Mouse (Mus musculus): Measurements from ENCODE around the gene Fgd1. TPM values are rescaled to one million over a fixed set of nuclear protein-coding genes. Genes with fewer than 3 reads are reported as not detected.

Fgd1 gene
- 33.5 and 47.7 TPM in 2 replicates for polyA plus RNA-seq (2012; rRNA removed)

GRCm38 (mm10) chrX:151045850-151046249, at the start of gene Fgd1:
Fgd1 (plus strand) TSS chrX:151046150.
- no peak for TF ChIP-seq POLR2A (IDR thresholded peaks at IDR 0.05; ENCODE audit: borderline replicate concordance, extremely low read depth, insufficient read depth, insufficient read length, poor library complexity, severe bottlenecking)
- TF ChIP-seq CTCF (IDR thresholded peaks at IDR 0.05; ENCODE audit: borderline replicate concordance, extremely low read depth, insufficient read depth, insufficient read length), result no peak
- DNase-seq (ENCODE audit: low read depth), result no peak

- TF ChIP-seq POLR2A (IDR thresholded peaks at IDR 0.05; ENCODE audit: borderline replicate concordance, extremely low read depth, insufficient read depth, insufficient read length, poor library complexity, severe bottlenecking) (no peak), CTCF (IDR thresholded peaks at IDR 0.05; ENCODE audit: borderline replicate concordance, extremely low read depth, insufficient read depth, insufficient read length) (no peak)
- no peak for DNase-seq (ENCODE audit: low read depth)
Measured at GRCm38 (mm10) chrX:150996775-150997174, 49.2 kb upstream of the Fgd1 start.

GRCm38 (mm10) chrX:151016938-151017877, 28.7 kb upstream of the Fgd1 start, which contains the start of gene Gnl3l:
Gnl3l (minus strand) TSS chrX:151017322.
- TF ChIP-seq CTCF (IDR thresholded peaks at IDR 0.05; ENCODE audit: borderline replicate concordance, extremely low read depth, insufficient read depth, insufficient read length), result peak; percentile 53; the same call in 1 of the 2 replicates
- 0 out of 2 replicates have a peak, but pooled peaks have one; percentile 13 for TF ChIP-seq POLR2A (IDR thresholded peaks at IDR 0.05; ENCODE audit: borderline replicate concordance, extremely low read depth, insufficient read depth, insufficient read length, poor library complexity, severe bottlenecking)
- DNase-seq (ENCODE audit: low read depth), result peak; percentile 98

GRCm38 (mm10) chrX:151017897-151018296, 28.1 kb upstream of the Fgd1 start:
- peak; percentile 56 for DNase-seq (ENCODE audit: low read depth)

DNA sequence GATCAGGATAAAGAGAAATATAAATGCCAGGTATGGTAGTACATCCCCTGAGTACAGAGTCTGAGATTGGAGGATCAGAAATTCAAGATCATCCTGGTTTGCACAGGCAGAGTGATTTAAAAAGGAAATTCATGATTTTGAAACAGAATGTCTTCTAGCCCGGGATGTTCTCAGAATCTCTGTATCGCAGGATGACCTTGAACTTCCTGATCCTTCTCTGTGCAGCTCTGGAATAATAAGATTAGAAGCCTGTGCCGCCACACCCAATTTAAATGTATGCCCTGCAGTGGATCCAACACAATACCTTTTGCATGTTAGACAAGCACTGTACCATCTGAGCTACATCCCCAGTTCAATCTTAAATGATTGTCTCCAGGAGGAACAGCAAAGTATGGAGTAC, 27.2 kb upstream of the Fgd1 start:
- TF ChIP-seq CTCF (IDR thresholded peaks at IDR 0.05; ENCODE audit: borderline replicate concordance, extremely low read depth, insufficient read depth, insufficient read length) (no peak), POLR2A (IDR thresholded peaks at IDR 0.05; ENCODE audit: borderline replicate concordance, extremely low read depth, insufficient read depth, insufficient read length, poor library complexity, severe bottlenecking) (no peak)
- DNase-seq (ENCODE audit: low read depth), result peak; percentile 0

More at GRCm38 (mm10) chrX:151017897-151018296, 28.1 kb upstream of the Fgd1 start:
- no peak for TF ChIP-seq CTCF (IDR thresholded peaks at IDR 0.05; ENCODE audit: borderline replicate concordance, extremely low read depth, insufficient read depth, insufficient read length)
- TF ChIP-seq POLR2A (IDR thresholded peaks at IDR 0.05; ENCODE audit: borderline replicate concordance, extremely low read depth, insufficient read depth, insufficient read length, poor library complexity, severe bottlenecking), result no peak

DNA sequence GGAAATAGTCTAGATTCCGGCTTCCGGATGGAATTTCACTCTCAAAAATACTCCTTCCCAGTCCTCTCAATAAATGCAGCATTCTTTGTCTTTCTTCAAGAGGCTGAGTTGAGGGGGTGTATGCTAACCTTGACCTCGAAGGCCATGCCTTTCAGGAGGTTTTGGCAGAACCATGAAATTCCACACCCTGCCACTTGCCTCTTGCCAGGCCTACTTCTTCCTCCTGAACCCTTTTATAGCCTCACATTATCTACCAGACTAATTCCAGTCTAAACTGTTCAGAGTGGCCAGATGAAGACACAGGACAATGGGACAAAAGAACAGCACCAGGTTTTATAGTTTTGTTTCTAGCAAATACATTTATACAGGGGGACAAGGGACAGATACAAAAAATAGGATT, 14.6 kb upstream of the Fgd1 start:
- DNase-seq (ENCODE audit: low read depth), result no peak
- TF ChIP-seq CTCF (IDR thresholded peaks at IDR 0.05; ENCODE audit: borderline replicate concordance, extremely low read depth, insufficient read depth, insufficient read length) (no peak), POLR2A (IDR thresholded peaks at IDR 0.05; ENCODE audit: borderline replicate concordance, extremely low read depth, insufficient read depth, insufficient read length, poor library complexity, severe bottlenecking) (no peak)

DNA sequence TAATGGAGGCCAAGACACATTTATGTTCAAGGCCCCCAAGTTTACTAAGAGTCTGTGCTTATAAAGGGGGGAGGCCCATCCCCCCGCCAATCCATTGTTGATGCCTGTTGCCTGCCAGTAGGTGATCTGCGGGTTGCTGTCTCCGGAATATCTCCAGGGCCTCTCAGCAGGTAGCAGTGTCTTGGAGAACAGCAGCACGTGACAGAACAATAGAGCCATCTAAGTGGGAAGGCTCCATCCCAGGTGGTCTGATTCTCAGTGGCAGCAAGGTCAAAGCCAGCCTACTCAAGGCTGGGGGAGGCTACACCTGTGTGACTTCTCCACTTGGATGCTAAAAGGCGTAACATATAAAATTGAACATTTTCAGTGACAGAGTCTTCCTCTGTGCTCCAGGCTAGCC, 4.7 kb upstream of the Fgd1 start:
- TF ChIP-seq CTCF (IDR thresholded peaks at IDR 0.05; ENCODE audit: borderline replicate concordance, extremely low read depth, insufficient read depth, insufficient read length) (no peak), POLR2A (IDR thresholded peaks at IDR 0.05; ENCODE audit: borderline replicate concordance, extremely low read depth, insufficient read depth, insufficient read length, poor library complexity, severe bottlenecking) (no peak)
- no peak for DNase-seq (ENCODE audit: low read depth)

- TF ChIP-seq POLR2A (IDR thresholded peaks at IDR 0.05; ENCODE audit: borderline replicate concordance, extremely low read depth, insufficient read depth, insufficient read length, poor library complexity, severe bottlenecking) (no peak), CTCF (IDR thresholded peaks at IDR 0.05; ENCODE audit: borderline replicate concordance, extremely low read depth, insufficient read depth, insufficient read length) (no peak)
- no peak for DNase-seq (ENCODE audit: low read depth)
Measured at GRCm38 (mm10) chrX:151046321-151046720, 371 bp downstream of the Fgd1 start.

- TF ChIP-seq POLR2A (IDR thresholded peaks at IDR 0.05; ENCODE audit: borderline replicate concordance, extremely low read depth, insufficient read depth, insufficient read length, poor library complexity, severe bottlenecking) (peak; percentile 26; the same call in 1 of the 2 replicates), CTCF (IDR thresholded peaks at IDR 0.05; ENCODE audit: borderline replicate concordance, extremely low read depth, insufficient read depth, insufficient read length) (no peak)
Measured at GRCm38 (mm10) chrX:151046777-151047430, 954 bp downstream of the Fgd1 start.

GRCm38 (mm10) chrX:151047431-151048058, 1.6 kb downstream of the Fgd1 start:
- TF ChIP-seq POLR2A (IDR thresholded peaks at IDR 0.05; ENCODE audit: borderline replicate concordance, extremely low read depth, insufficient read depth, insufficient read length, poor library complexity, severe bottlenecking), result no peak
- TF ChIP-seq CTCF (IDR thresholded peaks at IDR 0.05; ENCODE audit: borderline replicate concordance, extremely low read depth, insufficient read depth, insufficient read length), result no peak
- DNase-seq (ENCODE audit: low read depth), result peak; percentile 47

More at GRCm38 (mm10) chrX:151046777-151047430, 954 bp downstream of the Fgd1 start:
- DNase-seq (ENCODE audit: low read depth), result peak; percentile 92

Measured in brain, embryonic 14.5 days (tissue).